Mouse (Mus musculus) stomach, embryonic 16.5 days (tissue): ENCODE measurements around the gene Fam72a. TPM values are rescaled to one million over a fixed set of nuclear protein-coding genes. Genes with fewer than 3 reads are reported as not detected.

ENCODE experiments used
- ATAC-seq: fragments of 200-750 bp; cut with Nextera tagmentation; 2 replicates; pipeline ENCODE4 v1.8.0; 2017; ENCODE audit warnings: moderate number of reproducible peaks, moderate TSS enrichment; ENCODE audit not compliant: insufficient read depth, low FRiP score
- H3K27ac ChIP-seq: fragments of 300-500 bp; sonication (generic); 2 replicates; pipeline ENCODE4 v1.5.1; 2014; ENCODE audit warnings: low read length
- H3K27me3 ChIP-seq: fragments of 300-500 bp; sonication (generic); 2 replicates; pipeline ENCODE4 v1.6.1; 2014; ENCODE audit warnings: low read length, control low read depth, mixed read lengths; ENCODE audit not compliant: control insufficient read depth, insufficient read depth
- H3K36me3 ChIP-seq: fragments of 300-500 bp; sonication (generic); 2 replicates; pipeline ENCODE4 v1.6.1; 2014; ENCODE audit warnings: low read length; ENCODE audit not compliant: control insufficient read depth, insufficient read depth
- H3K4me1 ChIP-seq: fragments of 300-500 bp; sonication (generic); 2 replicates; pipeline ENCODE4 v1.6.1; 2014; ENCODE audit warnings: low read length, control low read depth, mixed read lengths; ENCODE audit not compliant: control insufficient read depth, insufficient read depth
- H3K4me2 ChIP-seq: fragments of 300-500 bp; sonication (generic); 2 replicates; pipeline ENCODE4 v1.6.1; 2014; ENCODE audit warnings: low read depth, low read length, mixed read lengths
- H3K4me3 ChIP-seq: fragments of 300-500 bp; sonication (generic); replicated peaks from 2 replicates; pipeline ENCODE4 v1.5.1; 2014; ENCODE audit warnings: mild to moderate bottlenecking, low read length
- H3K9ac ChIP-seq: fragments of 300-500 bp; sonication (generic); 2 replicates; pipeline ENCODE4 v1.6.1; 2014; ENCODE audit warnings: low read length
- H3K9me3 ChIP-seq: fragments of 300-500 bp; sonication (generic); replicated peaks from 2 replicates; pipeline ENCODE4 v1.6.1; 2016; ENCODE audit warnings: low read length, control low read depth; ENCODE audit not compliant: control insufficient read depth
- WGBS: fragments of 180-500 bp; shearing (Covaris S2); extraction: QIAGEN DNeasy Blood & Tissue Kit; methylation state at CpG from one replicate; pipeline ENCODE4 v1.1.7; 2014; 5-methylcytosine and 5-hydroxymethylcytosine counted together
- polyA plus RNA-seq: library from polyadenylated mRNA; unstranded; fragments of >200 nt; fragmentation: Nextera tagmentation; extraction: Ambion mirVana; gene quantifications from 2 replicates; pipeline ENCODE4 v1.2.1, GENCODE M21; 2015

Fam72a gene
- polyA plus RNA-seq, 1 experiment from 2014 or later: 1.7 TPM

- 3% methylated on average over 26 of the region's 26 CpGs for WGBS
- Histone ChIP-seq H3K9ac (peak overlapping the region; percentile 88), H3K4me2 (peak overlapping the region; percentile 95), H3K4me1 (peaks cover 41% of the 10 kb centered on the region), H3K36me3 (no peaks in the 10 kb centered on the region), H3K27me3 (no peaks in the 10 kb centered on the region), H3K4me3 (peak overlapping the region; percentile 88), H3K9me3 (no peaks in the 10 kb centered on the region), H3K27ac (peak overlapping the region; percentile 97; the same call in 1 of the 2 replicates)
- no peak for ATAC-seq
Observed at GRCm38 (mm10) chr1:131525101-131525585, 2.6 kb upstream of the Fam72a start.

- H3K36me3 ChIP-seq: no peaks in the 10 kb centered on the region
- peak overlapping the region; percentile 88 for H3K4me3 ChIP-seq
- no peak for ATAC-seq
- WGBS: under 1% methylated on average over 41 of the region's 41 CpGs
- peak overlapping the region; percentile 97 for H3K27ac ChIP-seq
- H3K4me2 ChIP-seq: peak overlapping the region; percentile 95
- H3K4me1 ChIP-seq: peaks cover 41% of the 10 kb centered on the region
- peak overlapping the region; percentile 88 for H3K9ac ChIP-seq
- H3K27me3 ChIP-seq: no peaks in the 10 kb centered on the region
- H3K9me3 ChIP-seq: no peaks in the 10 kb centered on the region
Observed at GRCm38 (mm10) chr1:131525586-131526271, 2.0 kb upstream of the Fam72a start.

GRCm38 (mm10) chr1:131526371-131527270, 1.1 kb upstream of the Fam72a start:
- Histone ChIP-seq H3K9me3 (no peaks in the 10 kb centered on the region), H3K36me3 (no peaks in the 10 kb centered on the region), H3K4me2 (peak overlapping the region; percentile 95), H3K4me3 (peak overlapping the region; percentile 88), H3K9ac (peak overlapping the region; percentile 88), H3K27ac (peak overlapping the region; percentile 97), H3K4me1 (peaks cover 37% of the 10 kb centered on the region), H3K27me3 (no peaks in the 10 kb centered on the region)
- under 1% methylated on average over 81 of the region's 81 CpGs for WGBS
- ATAC-seq: peak; percentile 26

- peak overlapping the region; percentile 95 for H3K27ac ChIP-seq
- H3K27me3 ChIP-seq: no peaks in the 10 kb centered on the region
- peak overlapping the region; percentile 90 for H3K4me2 ChIP-seq
- peaks cover 29% of the 10 kb centered on the region for H3K4me1 ChIP-seq
- peak overlapping the region; percentile 80 for H3K9ac ChIP-seq
- no peaks in the 10 kb centered on the region for H3K36me3 ChIP-seq
- H3K4me3 ChIP-seq: peak overlapping the region; percentile 83
- ATAC-seq: no peak
- under 1% methylated on average over 34 of the region's 34 CpGs for whole genome bisulfite sequencing
- H3K9me3 ChIP-seq: no peaks in the 10 kb centered on the region
Observed at GRCm38 (mm10) chr1:131528081-131528507, 391 bp downstream of the Fam72a start.

DNA sequence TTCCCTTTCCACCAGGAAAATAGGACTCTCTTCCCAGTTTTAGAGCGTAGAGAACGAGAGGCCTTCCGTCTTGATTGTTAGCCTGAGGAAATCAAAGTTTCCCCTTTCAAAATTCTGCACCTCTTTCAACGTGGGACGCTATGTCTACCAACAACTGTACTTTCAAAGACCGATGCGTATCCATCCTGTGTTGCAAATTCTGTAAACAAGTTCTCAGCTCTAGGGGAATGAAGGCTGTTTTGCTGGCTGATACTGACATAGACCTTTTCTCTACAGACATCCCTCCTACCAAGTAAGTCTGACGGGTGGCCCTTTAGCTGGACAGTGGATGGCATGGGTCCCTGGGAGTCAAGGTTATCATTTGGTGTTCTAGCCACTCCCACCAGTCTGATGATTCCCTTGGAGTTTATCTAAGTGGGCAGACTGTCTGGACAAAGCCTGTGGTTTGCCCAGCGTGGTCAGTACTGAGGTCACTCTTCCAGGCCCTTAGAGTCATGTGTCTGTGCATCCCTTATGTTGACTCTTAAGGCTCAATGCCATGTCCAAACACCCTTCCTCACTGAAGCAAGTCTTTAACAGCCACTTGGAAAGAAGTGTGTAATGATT, 961 bp downstream of the Fam72a start:
- H3K9ac ChIP-seq: peak overlapping the region; percentile 80
- no peaks in the 10 kb centered on the region for H3K27me3 ChIP-seq

DNA sequence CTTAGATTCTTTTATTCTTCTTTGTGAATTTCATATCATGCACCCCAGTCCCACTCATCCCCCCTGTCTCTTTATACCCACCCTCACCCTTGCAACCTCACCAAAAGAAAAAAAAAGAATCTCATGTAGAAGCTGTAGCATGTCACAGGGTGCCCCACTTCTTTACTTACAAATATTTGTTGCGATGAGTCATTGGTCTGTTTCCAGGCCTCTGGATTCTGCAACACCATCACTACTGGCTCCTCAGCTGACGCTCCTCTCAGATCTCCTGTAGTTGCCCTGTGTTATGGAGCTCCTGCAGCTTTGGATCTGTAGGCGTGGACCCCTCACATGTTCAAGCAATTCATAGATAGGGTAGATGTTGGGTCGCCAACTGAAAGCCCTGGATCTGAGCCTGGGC, 12.1 kb downstream of the Fam72a start:
- Histone ChIP-seq H3K4me3 (no peak overlapping the region), H3K4me1 (no peaks in the 10 kb centered on the region), H3K9me3 (no peaks in the 10 kb centered on the region), H3K27me3 (no peaks in the 10 kb centered on the region), H3K4me2 (no peak overlapping the region), H3K36me3 (no peaks in the 10 kb centered on the region), H3K9ac (no peak overlapping the region), H3K27ac (no peak overlapping the region)
- WGBS: 92% methylated on average over 4 of the region's 4 CpGs
- no peak for ATAC-seq

More for the DNA sequence above, 961 bp downstream of the Fam72a start:
- ATAC-seq: no peak
- Histone ChIP-seq H3K4me2 (peak overlapping the region; percentile 90), H3K9me3 (no peaks in the 10 kb centered on the region), H3K27ac (peak overlapping the region; percentile 95), H3K36me3 (no peaks in the 10 kb centered on the region), H3K4me1 (peaks cover 23% of the 10 kb centered on the region), H3K4me3 (peak overlapping the region; percentile 83)
- WGBS: under 1% methylated on average over 9 of the region's 9 CpGs

- H3K27ac ChIP-seq: no peak overlapping the region
- H3K4me3 ChIP-seq: no peak overlapping the region
- no peak overlapping the region for H3K4me2 ChIP-seq
- H3K36me3 ChIP-seq: no peaks in the 10 kb centered on the region
- 74% methylated on average over 5 of the region's 5 CpGs for WGBS
- no peak for ATAC-seq
- no peaks in the 10 kb centered on the region for H3K27me3 ChIP-seq
- H3K9ac ChIP-seq: no peak overlapping the region
- H3K4me1 ChIP-seq: no peaks in the 10 kb centered on the region
- H3K9me3 ChIP-seq: no peaks in the 10 kb centered on the region
Observed at GRCm38 (mm10) chr1:131540795-131541194, 13.1 kb downstream of the Fam72a start.

DNA sequence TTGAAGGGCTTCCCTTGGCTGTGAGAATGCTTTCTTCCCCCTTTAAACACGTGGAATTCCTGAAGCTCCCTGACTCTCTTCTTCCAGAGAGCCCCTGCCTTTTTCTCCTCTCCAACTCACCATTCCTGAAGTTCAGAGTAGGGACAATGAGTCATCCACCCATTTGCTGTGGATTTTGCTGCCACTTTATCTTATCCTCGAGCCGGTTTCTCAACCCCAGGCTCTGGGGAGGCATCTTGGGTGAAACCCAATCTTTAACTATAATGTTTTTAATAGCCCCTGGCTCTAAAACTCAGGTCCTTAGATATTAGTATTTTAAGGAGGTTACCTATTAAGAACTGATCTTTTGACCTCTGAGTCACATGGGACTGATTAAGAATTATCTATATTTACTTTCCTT, 13.7 kb downstream of the Fam72a start:
- ATAC-seq: no peak
- H3K9me3 ChIP-seq: no peaks in the 10 kb centered on the region

More for the DNA sequence above, 13.7 kb downstream of the Fam72a start:
- H3K4me2 ChIP-seq: no peak overlapping the region
- H3K4me3 ChIP-seq: no peak overlapping the region
- no peaks in the 10 kb centered on the region for H3K27me3 ChIP-seq
- no peak overlapping the region for H3K9ac ChIP-seq
- H3K27ac ChIP-seq: no peak overlapping the region
- WGBS: 35% methylated on average over 3 of the region's 3 CpGs
- H3K4me1 ChIP-seq: no peaks in the 10 kb centered on the region
- H3K36me3 ChIP-seq: no peaks in the 10 kb centered on the region
